Mouse (Mus musculus) MEL (cell line): ENCODE measurements around the gene Cenpm. TPM values are rescaled to one million over a fixed set of nuclear protein-coding genes. Genes with fewer than 3 reads are reported as not detected.

Experiments
- DNase-seq: peaks from one replicate; pipeline ENCODE4 v3.0.0; 2011; ENCODE audit warnings: low read depth, low spot score
- H3K27ac ChIP-seq: 2 replicates; pipeline ENCODE4 v1.5.1; 2012; ENCODE audit warnings: low read depth, mild to moderate bottlenecking, control low read depth, low read length, moderate library complexity; ENCODE audit not compliant: control insufficient read depth
- H3K27me3 ChIP-seq, 2 experiments: fragments of 150-350 bp in 1 of 2; sonication (generic) in 1 of 2; 2 replicates each; pipeline ENCODE4 v1.6.1; 2012; ENCODE audit warnings: low read length in 2 of 2, mild to moderate bottlenecking in 2 of 2, improper control_type of control experiment in 1 of 2, moderate library complexity in 1 of 2; ENCODE audit not compliant: insufficient read depth in 2 of 2, control insufficient read depth in 1 of 2
- H3K36me3 ChIP-seq, 2 experiments: 2 replicates each; pipeline ENCODE4 v1.6.1; 2012 to 2014; ENCODE audit warnings: low read length in 2 of 2, improper control_type of control experiment in 1 of 2, inconsistent platforms in 1 of 2, mild to moderate bottlenecking in 1 of 2; ENCODE audit not compliant: insufficient read depth in 2 of 2, control insufficient read depth in 1 of 2
- H3K4me1 ChIP-seq, 2 experiments: fragments of 150-350 bp in 1 of 2; sonication (generic) in 1 of 2; 2 replicates each; pipeline ENCODE4 v1.6.1; 2012; ENCODE audit warnings: low read length in 2 of 2, improper control_type of control experiment in 1 of 2, mild to moderate bottlenecking in 1 of 2; ENCODE audit not compliant: insufficient read depth in 2 of 2, control insufficient read depth in 1 of 2
- H3K4me3 ChIP-seq, 2 experiments: fragments of 150-350 bp in 1 of 2; sonication (generic) in 1 of 2; 2 replicates each; pipeline ENCODE4 v1.5.1; 2012; ENCODE audit warnings: low read depth in 2 of 2, low read length in 2 of 2, mild to moderate bottlenecking in 2 of 2, moderate library complexity in 2 of 2, control low read depth in 1 of 2, improper control_type of control experiment in 1 of 2; ENCODE audit not compliant: control insufficient read depth in 1 of 2, insufficient read depth in 1 of 2
- H3K79me2 ChIP-seq: 2 replicates; pipeline ENCODE4 v1.6.1; 2012; ENCODE audit warnings: mild to moderate bottlenecking, low read length, moderate library complexity; ENCODE audit not compliant: control insufficient read depth, poor library complexity, insufficient read depth
- H3K9ac ChIP-seq: 2 replicates; pipeline ENCODE4 v1.6.1; 2012; ENCODE audit warnings: low read depth, mild to moderate bottlenecking, control low read depth, low read length, moderate library complexity; ENCODE audit not compliant: control insufficient read depth, poor library complexity, severe bottlenecking
- H3K9me3 ChIP-seq: fragments of 150-350 bp; sonication (generic); replicated peaks from 2 replicates; pipeline ENCODE4 v1.6.1; 2012; ENCODE audit warnings: mild to moderate bottlenecking, low read length, improper control_type of control experiment, moderate library complexity; ENCODE audit not compliant: insufficient read depth
- CHD2 ChIP-seq: IDR thresholded peaks from 2 replicates; pipeline ENCODE4 v1.6.1; 2011; ENCODE audit warnings: low read length, improper control_type of control experiment
- ELF1 ChIP-seq: IDR thresholded peaks from 2 replicates; pipeline ENCODE4 v1.6.1; 2014; ENCODE audit warnings: low read depth, mild to moderate bottlenecking, inconsistent platforms, low read length, improper control_type of control experiment, moderate library complexity
- GABPA ChIP-seq: IDR thresholded peaks from 2 replicates; pipeline ENCODE4 v1.6.1; 2012; ENCODE audit warnings: low read depth, mild to moderate bottlenecking, inconsistent platforms, low read length, improper control_type of control experiment, moderate library complexity
- HCFC1 ChIP-seq: IDR thresholded peaks from 2 replicates; pipeline ENCODE4 v1.6.1; 2012; ENCODE audit warnings: low read depth, mild to moderate bottlenecking, inconsistent platforms, low read length, improper control_type of control experiment, moderate library complexity
- MAZ ChIP-seq: IDR thresholded peaks from 2 replicates; pipeline ENCODE4 v1.6.1; 2012; ENCODE audit warnings: low read depth, mild to moderate bottlenecking, inconsistent platforms, low read length, improper control_type of control experiment
- MYB ChIP-seq: IDR thresholded peaks from 2 replicates; pipeline ENCODE4 v1.6.1; 2011; ENCODE audit warnings: mild to moderate bottlenecking, low read depth, low read length, improper control_type of control experiment
- MYC ChIP-seq: IDR thresholded peaks from 2 replicates; pipeline ENCODE4 v1.6.1; 2011; ENCODE audit warnings: low read depth, mild to moderate bottlenecking, low read length, improper control_type of control experiment, moderate library complexity
- NELFE ChIP-seq: IDR thresholded peaks from 2 replicates; pipeline ENCODE4 v1.6.1; 2011; ENCODE audit warnings: low read depth, low read length, improper control_type of control experiment
- NRF1 ChIP-seq: IDR thresholded peaks from 2 replicates; pipeline ENCODE4 v1.6.1; 2014; ENCODE audit warnings: low read depth, mild to moderate bottlenecking, inconsistent platforms, low read length, improper control_type of control experiment, moderate library complexity; ENCODE audit not compliant: poor library complexity, insufficient read depth, severe bottlenecking
- POLR2A ChIP-seq, 2 experiments: IDR thresholded peaks; 2 replicates each; pipeline ENCODE4 v1.6.1; 2011 to 2012; ENCODE audit warnings: low read length in 2 of 2, mild to moderate bottlenecking in 2 of 2, control low read depth in 1 of 2, improper control_type of control experiment in 1 of 2, low read depth in 1 of 2, moderate library complexity in 1 of 2; ENCODE audit not compliant: control insufficient read depth in 1 of 2, insufficient read depth in 1 of 2, poor library complexity in 1 of 2
- POLR2AphosphoS2 ChIP-seq: IDR thresholded peaks from 2 replicates; pipeline ENCODE4 v1.6.1; 2011; ENCODE audit warnings: low read length, improper control_type of control experiment
- RCOR1 ChIP-seq: IDR thresholded peaks from 2 replicates; pipeline ENCODE4 v1.6.1; 2012; ENCODE audit warnings: low read depth, mild to moderate bottlenecking, inconsistent platforms, low read length, improper control_type of control experiment
- TBP ChIP-seq: IDR thresholded peaks from 2 replicates; pipeline ENCODE4 v1.8.0; 2011; ENCODE audit warnings: low read depth, low read length, improper control_type of control experiment
- USF2 ChIP-seq, 2 experiments: IDR thresholded peaks; 2 replicates each; pipeline ENCODE4 v1.6.1; 2011 to 2012; ENCODE audit warnings: improper control_type of control experiment in 2 of 2, low read length in 2 of 2, borderline replicate concordance in 1 of 2, inconsistent platforms in 1 of 2, low read depth in 1 of 2, mild to moderate bottlenecking in 1 of 2; ENCODE audit not compliant: insufficient read depth in 1 of 2
- ZMIZ1 ChIP-seq: IDR thresholded peaks from 2 replicates; pipeline ENCODE4 v1.6.1; 2012; ENCODE audit warnings: low read depth, mild to moderate bottlenecking, inconsistent platforms, low read length, improper control_type of control experiment, moderate library complexity
- ZNF384 ChIP-seq: IDR thresholded peaks from 2 replicates; pipeline ENCODE4 v1.6.1; 2012; ENCODE audit warnings: low read depth, mild to moderate bottlenecking, inconsistent platforms, low read length, improper control_type of control experiment
- polyA plus RNA-seq, 2 experiments: library from polyadenylated mRNA; stranded (reverse) in 1 of 2; unstranded in 1 of 2; fragments of >175 nt in 1 of 2; fragments of >200 nt in 1 of 2; gene quantifications; 2 replicates each; pipeline versions ENCODE4 v1.2.1 to v1.2.4; 2012; ENCODE audit warnings: low replicate concordance in 2 of 2, low read depth in 1 of 2; ENCODE audit not compliant: insufficient read length in 2 of 2, insufficient read depth in 1 of 2, missing spikeins in 1 of 2
- total RNA-seq: library from RNA; depleted of rRNA; stranded (reverse); fragments of 300-350 nt; gene quantifications from 2 replicates; pipeline ENCODE4 v1.2.3, GENCODE M21; 2012

The Cenpm gene
- total and polyA plus RNA-seq, 3 experiments = 23.7 to 56.3 TPM; not detected in 1

DNA sequence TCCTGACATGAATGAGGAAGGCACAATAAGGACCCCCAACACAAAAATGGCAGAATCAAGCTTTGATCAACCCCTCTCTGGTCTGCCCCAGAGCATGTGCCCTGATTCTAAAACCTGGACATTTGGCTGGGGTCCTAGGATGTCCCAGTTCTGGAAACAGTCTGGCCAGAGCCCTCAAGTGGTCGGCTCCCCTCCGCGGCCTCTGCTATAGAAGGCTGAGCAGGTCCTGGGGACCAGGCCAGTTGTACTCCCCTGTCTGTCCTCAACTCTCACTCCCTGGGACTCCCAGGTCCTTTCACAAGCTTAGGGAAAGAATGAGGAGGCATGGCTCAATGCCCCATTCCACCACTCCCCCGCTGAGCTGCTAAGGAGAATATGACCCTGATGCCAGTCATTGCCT is 31.3 kb downstream of the Cenpm start:
- Histone ChIP-seq H3K9me3 (no peaks in the 10 kb centered on the region), H3K36me3 (no peaks in the 10 kb centered on the region), H3K4me1 (no peaks in the 10 kb centered on the region), H3K9ac (no peak overlapping the region), H3K27ac (no peak overlapping the region), H3K4me3 (no peak overlapping the region), H3K27me3 (no peaks in the 10 kb centered on the region), H3K79me2 (no peaks in the 10 kb centered on the region)
- no peak for TF ChIP-seq MYC
- no peak for TF ChIP-seq ZMIZ1
- TF ChIP-seq TBP = no peak
- TF ChIP-seq ELF1 = no peak
- no peak for TF ChIP-seq NELFE
- no peak for TF ChIP-seq RCOR1
- no peak for TF ChIP-seq HCFC1
- no peak for TF ChIP-seq MAZ
- TF ChIP-seq ZNF384 = no peak
- no peak for TF ChIP-seq POLR2AphosphoS2
- no peak for TF ChIP-seq NRF1
- TF ChIP-seq USF2 (IDR thresholded peaks at IDR 0.05; ENCODE audit: borderline replicate concordance in 1 of 2, insufficient read depth in 1 of 2, low read depth in 1 of 2, low read length in 2 of 2) = no peak
- no peak for DNase-seq

GRCm38 (mm10) chr15:82212752-82213063 is 31.8 kb downstream of the Cenpm start, which contains the start of gene Shisa8:
Shisa8 (minus strand) TSS chr15:82212815.
- no peak for TF ChIP-seq GABPA
- TF ChIP-seq ZMIZ1 = no peak
- Histone ChIP-seq H3K9me3 (no peaks in the 10 kb centered on the region), H3K27ac (no peak within 1 kb of the TSS), H3K4me3 (no peak within 1 kb of the TSS), H3K36me3 (no peaks in the 10 kb centered on the region), H3K27me3 (no peaks in the 10 kb centered on the region), H3K4me1 (no peaks in the 10 kb centered on the region), H3K9ac (no peak within 1 kb of the TSS), H3K79me2 (no peaks in the 10 kb centered on the region)
- DNase-seq = no peak

- Histone ChIP-seq H3K79me2 (no peaks in the 10 kb centered on the region), H3K36me3 (no peaks in the 10 kb centered on the region), H3K9ac (no peak overlapping the region), H3K4me3 (no peak overlapping the region), H3K27ac (no peak overlapping the region), H3K9me3 (no peaks in the 10 kb centered on the region), H3K4me1 (no peaks in the 10 kb centered on the region), H3K27me3 (no peaks in the 10 kb centered on the region)
- TF ChIP-seq CHD2 (no peak), MYB (no peak), POLR2A (IDR thresholded peaks at IDR 0.05; ENCODE audit: control insufficient read depth in 1 of 2, insufficient read depth in 1 of 2, low read depth in 1 of 2, low read length in 2 of 2, poor library complexity in 1 of 2) (no peak)
- DNase-seq = no peak
Observed at GRCm38 (mm10) chr15:82211911-82212751, 32.4 kb downstream of the Cenpm start.
